Mouse (Mus musculus) urinary bladder, adult 18-20 months (tissue): ENCODE measurements at regions not wholly inside any gene's neighbourhood (a gene's known extent, or its start where the extent isn't known, plus 50 kb on each side); places are given as distances from the start of the nearest gene placed in this dataset.

Experiments
- DNase-seq, 2 experiments: peaks; one replicate each; pipeline ENCODE4 v3.0.0; 2022; ENCODE audit warnings: low spot score in 2 of 2, mixed read lengths in 2 of 2

- no peak for DNase-seq
These were observed 104.6 kb upstream of the 1700056E22Rik start for GRCm38 (mm10) chr1:184138661-184139060.

- no peak for DNase-seq
These were observed 96.8 kb upstream of the 1700056E22Rik start for GRCm38 (mm10) chr1:184130897-184131296.

GRCm38 (mm10) chr1:184127321-184127720, 93.2 kb upstream of the 1700056E22Rik start:
- no peak for DNase-seq

DNA sequence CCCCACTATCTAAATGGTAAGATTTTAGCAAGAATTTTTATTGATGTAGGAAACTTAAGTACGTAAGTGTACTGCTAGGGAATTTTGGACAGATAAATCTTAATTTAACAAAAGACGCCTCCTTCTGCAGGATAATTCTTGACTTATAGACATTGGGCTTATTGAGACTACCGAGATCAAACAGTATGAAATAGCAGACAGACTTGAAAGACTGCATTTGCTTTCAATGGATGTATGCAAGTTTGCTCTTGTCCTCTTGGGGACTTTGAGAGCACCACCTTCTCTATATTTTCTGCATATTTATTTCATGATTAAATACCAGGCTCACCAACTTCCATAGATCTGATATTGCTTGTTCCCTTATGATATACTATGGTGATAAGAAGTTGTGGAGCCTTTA, 92.8 kb upstream of the 1700056E22Rik start:
- no peak for DNase-seq
